Mouse (Mus musculus) splenic B cell, adult 2 months (primary cell): ENCODE data around the gene Zmynd8.
"Not testable (repeated sequence)": the region's sequence is repeated elsewhere in the genome, so short reads cannot be mapped to it uniquely, and the experiment has no call there.

Experiments
- DNase-seq: peaks from one replicate; pipeline ENCODE4 v3.0.0-alpha.2; 2011; ENCODE audit warnings: low read depth, low spot score
- H3K27me3 ChIP-seq: 2 replicates; pipeline ENCODE4 v1.6.1; 2012; ENCODE audit warnings: mild to moderate bottlenecking, low read length, moderate library complexity, mixed read lengths; ENCODE audit not compliant: control insufficient read depth, poor library complexity, insufficient read depth, severe bottlenecking
- H3K36me3 ChIP-seq: 2 replicates; pipeline ENCODE4 v1.6.1; 2012; ENCODE audit warnings: mild to moderate bottlenecking, low read length, moderate library complexity, mixed read lengths; ENCODE audit not compliant: control insufficient read depth, poor library complexity, insufficient read depth, severe bottlenecking

Zmynd8 gene

GRCm38 (mm10) chr2:165809901-165810477, 88.8 kb downstream of the Zmynd8 start:
- peaks cover 32% of the 10 kb centered on the region for H3K36me3 ChIP-seq
- H3K27me3 ChIP-seq = no peaks in the 10 kb centered on the region
- no peak for DNase-seq

- peaks cover 29% of the 10 kb centered on the region for H3K36me3 ChIP-seq
- no peak for DNase-seq
Measured at GRCm38 (mm10) chr2:165809091-165809490, 89.7 kb downstream of the Zmynd8 start.

GRCm38 (mm10) chr2:165808179-165808975, 90.4 kb downstream of the Zmynd8 start:
- Histone ChIP-seq H3K36me3 (peaks cover 28% of the 10 kb centered on the region), H3K27me3 (no peaks in the 10 kb centered on the region)
- no peak for DNase-seq

More at GRCm38 (mm10) chr2:165809091-165809490, 89.7 kb downstream of the Zmynd8 start:
- no peaks in the 10 kb centered on the region for H3K27me3 ChIP-seq

DNA sequence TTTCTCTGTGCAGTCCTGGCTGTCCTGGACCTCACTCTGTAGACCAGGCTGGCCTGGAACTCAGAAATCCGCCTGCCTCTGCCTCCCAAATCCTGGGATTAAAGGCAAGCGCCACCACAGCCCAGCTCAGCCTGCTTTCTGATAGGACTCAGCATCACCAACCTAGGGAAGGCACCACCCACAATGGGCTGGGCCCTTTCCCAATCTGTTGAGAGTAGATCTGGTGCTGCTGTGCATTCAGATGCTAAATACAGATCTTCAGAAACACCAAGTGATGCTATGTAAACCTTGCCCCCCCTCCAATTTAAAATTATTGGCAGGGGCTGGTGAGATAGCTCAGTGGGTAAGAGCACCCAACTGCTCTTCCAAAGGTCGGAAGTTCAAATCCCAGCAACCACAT, 98.6 kb downstream of the Zmynd8 start:
- not testable (repeated sequence) for H3K27me3 ChIP-seq, DNase-seq
- peaks cover 30% of the 10 kb centered on the region for H3K36me3 ChIP-seq

DNA sequence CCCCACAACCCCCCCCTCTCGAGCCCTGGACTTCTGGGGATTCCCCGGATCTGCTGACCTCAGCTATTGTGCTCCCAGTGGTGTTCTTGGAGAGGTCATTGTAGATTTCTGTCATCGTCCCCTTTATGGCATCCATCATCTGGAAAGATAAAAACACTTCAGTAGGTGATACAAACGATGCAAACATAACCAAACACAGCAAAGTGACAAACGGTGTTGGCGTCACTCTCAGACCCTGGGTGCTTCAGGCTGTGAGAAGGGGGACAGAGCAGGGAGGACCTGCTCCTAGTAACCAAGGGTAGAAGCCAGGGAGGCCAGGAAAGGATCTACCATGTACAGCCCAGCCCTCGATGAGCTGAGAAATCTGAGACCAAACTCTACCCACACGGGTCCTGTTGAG, 100.9 kb downstream of the Zmynd8 start:
- Histone ChIP-seq H3K36me3 (peaks cover 29% of the 10 kb centered on the region), H3K27me3 (no peaks in the 10 kb centered on the region)
- DNase-seq = no peak

- Histone ChIP-seq H3K27me3 (no peaks in the 10 kb centered on the region), H3K36me3 (peaks cover 39% of the 10 kb centered on the region)
- peak; percentile 63 for DNase-seq
Measured at GRCm38 (mm10) chr2:165793283-165793638, 105.6 kb downstream of the Zmynd8 start.

- Histone ChIP-seq H3K36me3 (peaks cover 37% of the 10 kb centered on the region), H3K27me3 (no peaks in the 10 kb centered on the region)
- DNase-seq = peak; percentile 80
Measured at GRCm38 (mm10) chr2:165792431-165793282, 106.2 kb downstream of the Zmynd8 start.

DNA sequence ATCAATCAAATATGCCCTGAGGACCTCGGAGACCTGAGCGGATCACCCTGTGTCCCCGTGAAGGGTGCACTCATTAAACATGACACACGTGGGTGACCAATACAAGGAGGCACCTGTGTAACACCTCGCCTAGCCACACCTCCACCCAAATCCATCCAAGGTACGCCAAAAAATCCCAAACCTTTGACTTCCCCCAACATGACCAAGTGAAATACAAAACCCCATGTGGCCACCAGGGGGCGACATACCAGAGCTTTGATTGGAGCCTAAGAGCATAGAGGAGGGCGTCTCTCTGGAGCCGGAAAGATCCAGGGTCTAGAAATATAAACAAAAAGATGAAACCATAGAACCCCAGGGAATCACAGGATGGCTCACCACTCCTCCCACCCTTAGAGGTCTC, 107.2 kb downstream of the Zmynd8 start:
- Histone ChIP-seq H3K27me3 (no peaks in the 10 kb centered on the region), H3K36me3 (peaks cover 31% of the 10 kb centered on the region)
- peak; percentile 78 for DNase-seq

- no peaks in the 10 kb centered on the region for H3K27me3 ChIP-seq
- no peak for DNase-seq
- H3K36me3 ChIP-seq = peaks cover 32% of the 10 kb centered on the region
Measured at GRCm38 (mm10) chr2:165791026-165791425, 107.8 kb downstream of the Zmynd8 start.

DNA sequence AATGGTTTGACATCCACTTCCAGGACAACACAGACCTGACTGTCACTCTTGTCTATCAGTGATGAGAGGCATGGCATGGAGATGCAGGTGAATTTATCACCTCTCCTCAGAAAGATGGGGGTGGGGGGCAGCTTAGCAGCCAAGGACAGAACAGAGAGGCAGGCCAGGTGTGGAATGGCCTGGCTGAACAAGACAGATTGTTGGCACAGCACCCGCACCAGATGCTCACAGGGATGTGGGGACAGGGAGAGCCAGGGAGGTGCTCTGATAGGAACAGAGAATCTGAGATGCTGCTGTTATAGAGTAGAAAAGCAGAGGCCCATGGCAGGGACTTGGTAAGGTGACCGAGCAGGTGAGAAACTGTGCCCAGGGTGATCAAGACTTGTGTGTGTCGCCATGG, 109.1 kb downstream of the Zmynd8 start:
- no peaks in the 10 kb centered on the region for H3K27me3 ChIP-seq

DNA sequence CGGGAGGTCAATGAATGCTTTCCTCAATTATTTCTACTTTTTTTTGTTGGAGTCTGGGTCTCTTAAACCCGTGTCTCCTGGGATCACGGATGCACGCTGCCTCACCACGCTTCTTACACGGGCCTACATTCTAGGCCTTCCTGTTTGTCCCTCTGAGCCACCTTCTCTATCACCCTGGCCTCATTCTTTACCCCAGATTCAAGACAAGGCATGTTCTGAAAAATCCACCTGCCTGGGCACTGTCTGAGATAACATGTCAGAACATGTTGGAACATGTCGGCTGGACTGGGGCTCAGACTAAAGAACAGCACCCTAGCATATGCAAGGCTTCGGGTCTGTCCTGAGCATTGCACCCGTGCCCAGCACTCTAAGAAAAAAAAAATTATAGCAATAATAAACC, 110.0 kb downstream of the Zmynd8 start:
- peaks cover 37% of the 10 kb centered on the region for H3K36me3 ChIP-seq
- no peaks in the 10 kb centered on the region for H3K27me3 ChIP-seq
- no peak for DNase-seq

More for the DNA sequence above, 109.1 kb downstream of the Zmynd8 start:
- no peak for DNase-seq
- H3K36me3 ChIP-seq = peaks cover 36% of the 10 kb centered on the region

DNA sequence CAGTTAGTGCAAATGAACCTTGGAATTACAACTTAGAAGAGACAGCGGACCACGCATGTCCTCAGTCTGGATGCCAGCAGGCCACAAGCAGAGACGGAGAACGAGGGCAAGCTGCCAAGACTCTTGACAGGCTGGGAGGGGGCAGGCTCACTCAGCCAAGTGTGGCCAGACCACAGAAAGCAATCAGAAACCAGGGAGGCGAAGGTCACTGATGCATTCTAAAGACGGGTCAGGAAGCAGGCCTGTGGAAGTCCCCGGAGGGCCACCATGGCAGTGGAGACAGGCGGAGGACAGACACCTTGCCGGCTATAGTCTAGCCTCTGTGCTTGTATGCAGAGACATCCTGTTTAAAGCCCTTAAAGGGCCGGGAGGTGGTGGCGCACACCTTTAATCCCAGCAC, 110.8 kb downstream of the Zmynd8 start:
- DNase-seq = peak; percentile 44
- Histone ChIP-seq H3K36me3 (peaks cover 37% of the 10 kb centered on the region), H3K27me3 (no peaks in the 10 kb centered on the region)

GRCm38 (mm10) chr2:165786467-165786866, 112.3 kb downstream of the Zmynd8 start:
- peak; percentile 23 for DNase-seq
- H3K36me3 ChIP-seq = peaks cover 34% of the 10 kb centered on the region
- H3K27me3 ChIP-seq = no peaks in the 10 kb centered on the region

DNA sequence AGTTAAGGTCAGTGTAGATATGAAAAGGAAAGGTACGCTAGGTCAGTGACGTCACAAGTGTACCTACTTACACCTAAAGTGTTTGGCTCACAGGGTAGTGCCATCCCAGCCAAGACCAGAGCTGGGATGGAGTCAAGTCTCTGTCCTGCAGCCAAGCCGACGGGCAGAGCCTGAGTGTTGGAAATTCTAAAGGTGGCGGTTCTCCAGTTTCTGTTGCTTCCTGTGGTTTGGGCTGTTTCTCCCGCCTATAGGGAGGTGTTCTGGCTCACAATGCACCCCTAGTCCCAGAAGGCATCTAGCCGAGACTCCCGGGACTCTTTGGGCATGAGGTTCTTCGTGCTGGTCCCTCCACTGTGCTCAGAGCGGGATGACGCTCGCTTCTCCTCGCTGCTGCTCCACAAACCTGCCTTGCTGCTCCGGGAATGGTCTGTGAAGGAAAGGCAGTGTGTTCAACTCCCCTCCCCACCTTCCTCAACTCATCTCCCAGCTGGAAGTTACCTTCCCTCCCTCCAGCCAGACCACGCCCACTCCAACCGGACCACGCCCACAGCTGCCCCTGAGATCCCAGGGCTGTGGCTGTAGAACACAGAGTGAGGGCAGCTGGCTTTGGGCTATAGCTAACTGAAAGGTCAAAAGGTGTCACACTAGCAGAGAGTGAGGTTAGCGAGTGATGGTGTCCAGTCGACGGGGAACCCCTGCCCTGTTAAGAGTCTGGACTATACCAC, 113.3 kb downstream of the Zmynd8 start:
- DNase-seq = no peak
- H3K27me3 ChIP-seq = no peaks in the 10 kb centered on the region
- peaks cover 28% of the 10 kb centered on the region for H3K36me3 ChIP-seq
